Mouse (Mus musculus) cerebellum, adult 2 months (tissue): ENCODE data around the gene Pcgf2.
A peak's percentile ranks its signal among the peaks of the same experiment; 100 is the strongest.

ENCODE experiments used
- CTCF ChIP-seq: fragments of 200-500 bp; IDR thresholded peaks from 2 replicates; pipeline ENCODE4 v1.5.1; 2011; ENCODE audit warnings: low read depth, mild to moderate bottlenecking, control low read depth, low read length, moderate library complexity, borderline replicate concordance; ENCODE audit not compliant: insufficient read depth
- POLR2A ChIP-seq: fragments of 200-500 bp; IDR thresholded peaks from 2 replicates; pipeline ENCODE4 v1.6.1; 2011; ENCODE audit warnings: low read length, control low read depth, borderline replicate concordance; ENCODE audit not compliant: insufficient read depth

DNA sequence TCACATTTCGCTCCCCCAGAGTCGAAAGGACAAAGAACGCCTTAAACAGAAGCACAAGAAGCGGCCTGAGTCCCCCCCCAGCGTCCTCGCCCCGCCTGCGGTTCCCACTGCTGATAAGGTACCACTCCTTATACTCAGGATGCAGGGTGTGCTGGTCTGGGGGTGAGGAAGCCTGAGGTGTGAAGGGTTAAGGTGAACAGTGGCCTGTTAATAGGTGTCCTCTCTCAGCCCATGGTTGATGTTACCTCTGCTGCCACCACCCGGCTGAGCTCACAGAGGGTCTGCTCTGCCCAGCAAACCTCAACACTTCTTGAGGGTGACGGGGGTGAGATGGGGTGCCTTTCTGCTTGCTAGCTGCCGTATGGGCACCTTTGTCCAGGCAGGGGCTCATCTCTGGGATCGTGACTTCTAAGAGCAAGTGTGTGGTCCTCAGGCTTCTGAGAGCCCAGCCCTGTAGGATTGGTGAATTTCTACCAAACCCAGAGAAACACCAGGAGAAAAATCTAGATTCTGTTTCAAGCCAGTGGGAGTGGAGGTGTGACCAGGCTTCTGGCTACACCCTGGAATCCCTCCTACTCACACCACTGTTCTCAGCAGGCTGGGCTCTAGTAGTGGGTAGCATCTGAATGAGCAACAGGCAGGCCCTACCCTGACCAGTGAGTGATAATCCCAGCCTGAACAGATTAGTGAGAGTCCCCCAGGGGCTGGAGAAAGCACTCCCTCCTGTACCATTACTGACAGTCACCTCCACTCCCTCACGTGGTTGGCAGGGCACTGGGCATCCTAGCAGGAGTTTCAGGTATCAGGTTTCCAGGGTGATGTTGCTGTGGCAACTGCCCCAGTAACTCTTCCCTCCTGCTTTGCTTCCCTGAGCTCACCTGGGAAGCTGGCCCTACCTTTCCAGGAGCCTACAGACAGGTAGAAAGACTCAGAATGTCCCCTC is 29.8 kb downstream of the Pcgf2 start:
- TF ChIP-seq POLR2A (no peak), CTCF (0 out of 2 replicates have a peak, but pooled peaks have one; percentile 15)
